Mouse (Mus musculus) intestine, embryonic 14.5 days (tissue): Measurements from ENCODE around the gene Slc35d1. TPM values are rescaled to one million over a fixed set of nuclear protein-coding genes. Genes with fewer than 3 reads are reported as not detected.

Source experiments
- ATAC-seq: fragments of 200-750 bp; cut with Nextera tagmentation; replicated peaks from 2 replicates; pipeline ENCODE4 v1.8.0; 2017; ENCODE audit warnings: low read depth, moderate number of reproducible peaks, moderate TSS enrichment, moderate library complexity; ENCODE audit not compliant: low FRiP score, low TSS enrichment
- DNase-seq: peaks from one replicate; pipeline ENCODE4 v3.0.0-alpha.2; 2018; ENCODE audit warnings: low spot score
- H3K27ac ChIP-seq: fragments of 300-500 bp; sonication (generic); 2 replicates; pipeline ENCODE4 v1.5.1; 2014; ENCODE audit warnings: low read depth, mild to moderate bottlenecking, control low read depth
- H3K27me3 ChIP-seq: fragments of 300-500 bp; sonication (generic); replicated peaks from 2 replicates; pipeline ENCODE4 v1.6.1; 2014; ENCODE audit warnings: low read length, control low read depth; ENCODE audit not compliant: control insufficient read depth, insufficient read depth
- H3K36me3 ChIP-seq: fragments of 300-500 bp; sonication (generic); 2 replicates; pipeline ENCODE4 v1.6.1; 2014; ENCODE audit warnings: low read length, control low read depth; ENCODE audit not compliant: control insufficient read depth, insufficient read depth
- H3K4me1 ChIP-seq: fragments of 300-500 bp; sonication (generic); replicated peaks from 2 replicates; pipeline ENCODE4 v1.6.1; 2014; ENCODE audit warnings: low read length, control low read depth, mixed read lengths; ENCODE audit not compliant: control insufficient read depth, insufficient read depth
- H3K4me2 ChIP-seq: fragments of 300-500 bp; sonication (generic); 2 replicates; pipeline ENCODE4 v1.6.1; 2014; ENCODE audit warnings: low read length
- H3K4me3 ChIP-seq: fragments of 300-500 bp; sonication (generic); 2 replicates; pipeline ENCODE4 v1.5.1; 2014; ENCODE audit warnings: low read depth, low read length, control low read depth, mixed read lengths
- H3K9ac ChIP-seq: fragments of 300-500 bp; sonication (generic); 2 replicates; pipeline ENCODE4 v1.6.1; 2014; ENCODE audit warnings: mild to moderate bottlenecking, low read length
- H3K9me3 ChIP-seq: fragments of 300-500 bp; sonication (generic); 2 replicates; pipeline ENCODE4 v1.6.1; 2016; ENCODE audit warnings: low read length, control low read depth; ENCODE audit not compliant: control insufficient read depth
- WGBS: fragments of 180-500 bp; shearing (Covaris S2); extraction: QIAGEN DNeasy Blood & Tissue Kit; methylation state at CpG from one replicate; pipeline ENCODE4 v1.1.7; 2014; 5-methylcytosine and 5-hydroxymethylcytosine counted together
- polyA plus RNA-seq: library from polyadenylated mRNA; unstranded; fragments of >200 nt; fragmentation: Nextera tagmentation; extraction: Ambion mirVana; gene quantifications from 2 replicates; pipeline ENCODE4 v1.2.1, GENCODE M21; 2014

Gene Slc35d1
- polyA plus RNA-seq, 1 experiment from 2014 or later, result 9.7 TPM

DNA sequence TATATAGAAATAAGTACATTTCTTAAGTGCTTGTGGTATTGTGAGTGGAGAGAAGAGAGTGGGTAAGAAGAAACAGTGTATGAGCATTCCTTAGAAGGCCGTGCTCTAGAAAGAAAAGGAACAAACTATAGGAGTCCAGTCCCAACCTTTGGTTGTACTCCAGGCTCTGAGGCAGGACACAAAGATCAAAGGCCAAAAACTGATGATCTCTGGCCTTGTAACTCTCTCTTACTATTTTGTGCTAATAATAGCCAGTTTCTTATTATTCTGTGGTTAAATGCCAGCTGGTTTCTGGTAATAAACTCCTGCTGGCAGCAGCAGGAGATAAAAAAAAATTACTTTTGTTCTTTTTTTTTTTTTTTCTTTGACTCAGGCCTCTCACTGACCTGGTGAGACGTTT is 17.2 kb upstream of the Slc35d1 start:
- no peaks in the 10 kb centered on the region for H3K27me3 ChIP-seq
- no peak overlapping the region for H3K9ac ChIP-seq
- no peak overlapping the region for H3K27ac ChIP-seq
- 59% methylated on average over 2 of the region's 2 CpGs for WGBS
- H3K4me3 ChIP-seq, result no peak overlapping the region
- no peaks in the 10 kb centered on the region for H3K36me3 ChIP-seq
- DNase-seq, result no peak
- no peak for ATAC-seq
- H3K4me1 ChIP-seq, result no peaks in the 10 kb centered on the region
- H3K9me3 ChIP-seq, result no peaks in the 10 kb centered on the region
- no peak overlapping the region for H3K4me2 ChIP-seq

DNA sequence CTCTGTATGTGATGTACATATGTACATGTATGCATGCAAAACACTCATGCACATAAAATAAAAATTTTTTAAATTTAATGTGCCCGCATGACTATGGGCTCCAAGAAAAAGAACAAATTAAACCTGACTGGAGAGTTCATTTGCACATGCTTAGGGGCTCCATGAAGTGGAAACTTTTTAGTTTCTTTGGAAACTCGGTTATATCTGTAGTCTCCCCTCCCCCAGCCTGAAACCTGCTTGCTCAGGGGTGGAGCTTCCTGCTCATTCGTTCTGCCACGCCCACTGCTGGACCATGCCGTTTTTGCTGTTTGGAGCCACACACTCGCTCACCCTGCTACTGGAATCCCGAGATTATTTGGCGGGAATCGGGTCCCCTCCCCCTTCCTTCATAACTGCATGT is 7.9 kb upstream of the Slc35d1 start:
- 31% methylated on average over 9 of the region's 9 CpGs for WGBS
- Histone ChIP-seq H3K27me3 (no peaks in the 10 kb centered on the region), H3K4me3 (no peak overlapping the region), H3K9me3 (no peaks in the 10 kb centered on the region), H3K9ac (no peak overlapping the region), H3K4me1 (no peaks in the 10 kb centered on the region; the same call in 1 of the 2 replicates), H3K36me3 (no peaks in the 10 kb centered on the region), H3K27ac (no peak overlapping the region), H3K4me2 (no peak overlapping the region)
- DNase-seq (no peak), ATAC-seq (no peak)

DNA sequence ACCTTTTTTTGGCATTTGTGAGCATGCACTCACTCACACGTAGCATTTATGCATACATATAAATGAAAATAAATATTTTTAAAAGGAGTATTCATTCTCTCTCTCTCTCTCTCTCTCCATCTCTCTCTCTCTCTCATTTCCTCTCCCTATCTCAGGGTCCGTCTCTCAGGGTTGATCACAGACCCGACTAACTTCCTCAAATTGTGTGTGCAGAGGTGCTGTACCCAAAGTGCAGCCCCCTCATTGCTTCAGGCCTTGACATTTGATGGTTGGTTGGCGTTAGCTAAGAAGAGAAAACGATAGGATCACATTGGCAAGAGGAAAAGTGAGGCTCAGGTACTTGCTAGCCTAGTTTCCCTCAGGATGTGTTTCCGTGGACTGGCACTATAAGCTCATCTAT is 6.8 kb upstream of the Slc35d1 start:
- no peaks in the 10 kb centered on the region; the same call in 1 of the 2 replicates for H3K4me1 ChIP-seq
- no peak for DNase-seq
- no peak overlapping the region for H3K4me3 ChIP-seq
- H3K9ac ChIP-seq, result no peak overlapping the region
- 81% methylated on average over 6 of the region's 6 CpGs for WGBS
- H3K9me3 ChIP-seq, result no peaks in the 10 kb centered on the region
- no peaks in the 10 kb centered on the region for H3K36me3 ChIP-seq
- H3K4me2 ChIP-seq, result no peak overlapping the region
- H3K27me3 ChIP-seq, result no peaks in the 10 kb centered on the region
- ATAC-seq, result no peak
- no peak overlapping the region for H3K27ac ChIP-seq

DNA sequence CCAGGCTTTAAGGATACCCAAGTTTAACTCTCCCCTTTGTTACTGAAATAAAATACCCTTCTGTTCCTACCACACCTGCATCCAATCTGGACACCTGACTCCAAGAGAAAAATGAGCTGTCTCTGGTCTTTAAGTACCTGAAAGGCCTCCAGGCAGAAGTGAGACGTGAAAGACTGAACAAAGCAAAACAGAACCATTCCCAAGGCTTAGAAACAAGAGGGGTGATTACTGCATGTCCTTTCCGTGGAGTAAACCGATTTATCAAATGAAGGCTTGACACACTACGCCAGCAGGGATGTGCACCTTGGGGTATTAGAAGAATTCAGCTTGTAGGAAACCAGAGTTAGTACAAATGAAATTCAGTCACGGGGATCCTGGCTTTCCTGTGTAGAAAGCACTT is 4.0 kb upstream of the Slc35d1 start:
- Histone ChIP-seq H3K36me3 (no peaks in the 10 kb centered on the region), H3K9ac (no peak overlapping the region), H3K9me3 (no peaks in the 10 kb centered on the region), H3K27ac (no peak overlapping the region), H3K4me3 (no peak overlapping the region), H3K27me3 (no peaks in the 10 kb centered on the region), H3K4me1 (peaks cover 4% of the 10 kb centered on the region; the same call in 1 of the 2 replicates), H3K4me2 (no peak overlapping the region)
- ATAC-seq, result no peak
- no peak for DNase-seq
- WGBS, result 67% methylated on average over 5 of the region's 5 CpGs

DNA sequence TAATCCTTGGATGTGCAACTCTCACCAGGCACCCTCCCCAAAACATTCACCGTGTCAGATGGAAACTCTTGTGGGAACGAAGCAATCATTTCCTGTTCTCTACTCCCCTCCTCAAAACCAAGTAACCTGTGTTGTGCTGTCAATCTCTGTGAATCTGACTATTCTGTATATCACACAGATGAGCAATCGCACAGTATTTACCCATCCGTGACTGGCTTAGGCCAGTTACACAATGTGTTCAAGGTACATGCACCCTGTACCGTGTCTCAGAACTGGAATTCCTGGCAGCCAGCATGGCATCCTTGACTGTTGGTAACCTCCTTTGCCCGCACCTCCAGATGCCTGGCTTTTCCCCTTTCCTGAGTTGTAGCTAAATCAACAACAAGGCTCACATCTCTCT is 1.1 kb upstream of the Slc35d1 start:
- no peak overlapping the region for H3K4me3 ChIP-seq
- no peak overlapping the region for H3K9ac ChIP-seq
- peaks cover 16% of the 10 kb centered on the region; the same call in 1 of the 2 replicates for H3K4me1 ChIP-seq
- no peak overlapping the region for H3K4me2 ChIP-seq
- H3K27me3 ChIP-seq, result no peaks in the 10 kb centered on the region
- peaks cover 5% of the 10 kb centered on the region; the same call in 1 of the 2 replicates for H3K36me3 ChIP-seq
- no peak for ATAC-seq
- no peaks in the 10 kb centered on the region for H3K9me3 ChIP-seq
- H3K27ac ChIP-seq, result no peak overlapping the region
- no peak for DNase-seq
- 82% methylated on average over 6 of the region's 6 CpGs for WGBS

DNA sequence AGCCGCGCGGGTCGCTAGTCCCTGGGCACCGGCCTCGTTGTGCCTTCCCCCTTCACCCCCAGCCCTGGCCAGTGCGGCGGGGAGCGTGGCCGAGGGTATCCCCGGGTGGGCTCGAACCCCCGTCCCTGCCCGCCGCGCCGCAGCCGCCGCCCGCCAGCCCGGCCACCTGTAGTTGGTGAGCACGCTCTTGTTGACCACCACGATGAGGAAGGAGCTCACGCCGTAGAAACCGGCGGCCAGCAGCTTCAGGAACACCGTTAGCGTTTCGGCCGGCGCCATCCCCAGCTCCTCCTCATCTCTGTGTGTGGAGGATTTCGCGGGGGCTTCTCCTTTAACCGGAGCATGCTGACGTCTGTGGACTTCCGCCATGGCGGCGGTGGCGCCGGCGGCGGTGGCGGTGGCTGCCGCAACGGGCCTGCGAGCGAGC is 453 bp downstream of the Slc35d1 start:
- H3K36me3 ChIP-seq, result peaks cover 14% of the 10 kb centered on the region
- peaks cover 16% of the 10 kb centered on the region; the same call in 1 of the 2 replicates for H3K4me1 ChIP-seq
- peak overlapping the region; percentile 98 for H3K9ac ChIP-seq
- H3K27me3 ChIP-seq, result no peaks in the 10 kb centered on the region
- peak overlapping the region; percentile 95 for H3K27ac ChIP-seq
- H3K4me2 ChIP-seq, result peak overlapping the region; percentile 57
- DNase-seq (peak; percentile 88), ATAC-seq (peak; percentile 74)
- under 1% methylated on average over 44 of the region's 48 CpGs for WGBS
- H3K4me3 ChIP-seq, result peak overlapping the region; percentile 92
- H3K9me3 ChIP-seq, result no peaks in the 10 kb centered on the region

DNA sequence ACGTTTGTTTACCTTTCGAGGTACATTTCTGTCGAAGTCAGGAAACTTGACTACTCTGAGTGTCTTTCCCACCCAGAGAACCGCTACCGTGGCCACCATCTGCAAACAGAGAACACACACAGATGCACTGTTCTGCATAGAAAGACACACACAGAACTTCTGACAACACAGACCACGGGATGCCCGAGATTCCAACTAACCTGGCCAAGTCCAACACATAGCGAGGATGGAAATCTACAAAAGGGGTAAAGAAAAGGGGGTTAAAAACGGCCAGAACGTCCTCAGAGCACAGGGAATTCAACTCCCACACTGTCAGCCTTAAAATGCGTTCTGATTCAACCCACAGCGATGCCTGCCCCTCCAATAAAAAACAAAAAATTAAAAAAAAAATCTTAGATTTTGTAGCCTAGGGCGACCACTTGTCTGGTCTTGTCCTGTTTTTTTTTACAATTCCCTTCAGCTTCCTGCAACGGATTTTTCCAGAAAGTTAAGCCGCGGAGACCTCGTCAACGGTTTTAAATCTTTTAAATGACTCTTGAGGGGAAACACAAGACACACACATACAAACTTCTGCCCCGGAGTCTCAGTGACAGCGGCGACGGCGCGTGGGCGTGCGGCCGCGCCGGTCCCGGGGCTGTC is 986 bp downstream of the Slc35d1 start:
- Histone ChIP-seq H3K4me3 (peak overlapping the region; percentile 92), H3K4me2 (peak overlapping the region; percentile 57), H3K27ac (peak overlapping the region; percentile 95), H3K9me3 (no peaks in the 10 kb centered on the region), H3K36me3 (peaks cover 20% of the 10 kb centered on the region), H3K9ac (peak overlapping the region; percentile 98), H3K4me1 (peaks cover 16% of the 10 kb centered on the region; the same call in 1 of the 2 replicates), H3K27me3 (no peaks in the 10 kb centered on the region)
- DNase-seq, result peak; percentile 62
- no peak for ATAC-seq
- WGBS, result 2% methylated on average over 30 of the region's 30 CpGs

DNA sequence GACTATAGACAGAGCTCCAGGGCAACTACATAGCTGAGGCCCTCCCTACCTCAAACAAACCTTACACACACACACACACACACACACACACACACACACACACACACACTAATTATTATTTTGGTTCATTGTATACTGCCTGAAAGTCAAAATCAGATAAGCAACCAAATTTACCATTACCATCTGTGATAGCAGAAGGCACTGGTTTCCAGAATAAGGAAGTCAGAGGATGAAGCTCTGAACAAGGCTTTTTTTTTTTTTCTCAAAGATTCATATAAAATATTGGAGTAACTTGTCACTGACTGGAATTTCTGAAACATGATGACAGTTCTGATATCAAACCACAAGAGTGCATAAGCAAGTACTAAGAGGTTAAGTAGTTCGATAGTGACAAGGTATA is 6.4 kb downstream of the Slc35d1 start:
- 87% methylated on average over 1 of the region's 1 CpGs for WGBS
- H3K4me2 ChIP-seq, result no peak overlapping the region
- H3K27me3 ChIP-seq, result no peaks in the 10 kb centered on the region
- no peak for DNase-seq
- no peaks in the 10 kb centered on the region for H3K9me3 ChIP-seq
- ATAC-seq, result no peak
- no peak overlapping the region for H3K4me3 ChIP-seq
- H3K36me3 ChIP-seq, result peaks cover 65% of the 10 kb centered on the region
- no peak overlapping the region for H3K9ac ChIP-seq
- peaks cover 11% of the 10 kb centered on the region; the same call in 1 of the 2 replicates for H3K4me1 ChIP-seq
- no peak overlapping the region for H3K27ac ChIP-seq

DNA sequence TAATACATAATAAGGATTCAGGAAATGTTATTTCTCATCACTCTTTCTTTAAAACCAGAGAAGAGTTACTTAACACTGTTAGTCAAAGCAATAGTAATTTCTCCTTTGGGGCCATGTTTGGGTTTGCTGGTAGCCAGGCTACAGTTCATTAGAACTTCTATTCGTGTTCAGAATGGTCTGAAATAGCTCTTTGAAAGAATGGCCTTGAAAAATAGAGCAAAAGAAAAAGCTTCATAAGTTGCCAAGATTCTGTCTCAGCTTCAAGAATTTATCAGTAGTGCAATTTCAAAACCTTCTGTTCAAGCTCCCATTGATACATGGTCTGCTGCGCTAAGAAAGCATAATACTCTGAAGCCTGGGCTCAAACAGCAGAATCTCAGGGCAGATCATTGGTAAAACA is 11.3 kb downstream of the Slc35d1 start:
- no peak overlapping the region for H3K4me2 ChIP-seq
- DNase-seq, result peak; percentile 24
- H3K9me3 ChIP-seq, result no peaks in the 10 kb centered on the region
- no peaks in the 10 kb centered on the region for H3K4me1 ChIP-seq
- H3K4me3 ChIP-seq, result no peak overlapping the region
- H3K27ac ChIP-seq, result no peak overlapping the region
- H3K9ac ChIP-seq, result no peak overlapping the region
- peaks cover 58% of the 10 kb centered on the region for H3K36me3 ChIP-seq
- no peaks in the 10 kb centered on the region for H3K27me3 ChIP-seq
- 78% methylated on average over 2 of the region's 2 CpGs for WGBS
- ATAC-seq, result no peak
